Mouse (Mus musculus) heart, embryonic 11.5 days (tissue): ENCODE data around the gene Sergef. TPM values are rescaled to one million over a fixed set of nuclear protein-coding genes. Genes with fewer than 3 reads are reported as not detected.

Experiments used
- ATAC-seq: fragments of 200-750 bp; cut with Nextera tagmentation; replicated peaks from 2 replicates; pipeline ENCODE4 v1.8.0; 2017; ENCODE audit warnings: moderate library complexity; ENCODE audit not compliant: insufficient number of reproducible peaks, low FRiP score, low TSS enrichment
- H3K27ac ChIP-seq: fragments of 300-500 bp; sonication (generic); 2 replicates; pipeline ENCODE4 v1.5.1; 2014; ENCODE audit warnings: mild to moderate bottlenecking, low read depth, low read length
- H3K27me3 ChIP-seq: fragments of 300-500 bp; sonication (generic); 2 replicates; pipeline ENCODE4 v1.6.1; 2014; ENCODE audit warnings: mild to moderate bottlenecking, low read length, mixed read lengths; ENCODE audit not compliant: control insufficient read depth, insufficient read depth
- H3K36me3 ChIP-seq: fragments of 300-500 bp; sonication (generic); 2 replicates; pipeline ENCODE4 v1.6.1; 2014; ENCODE audit warnings: mild to moderate bottlenecking, low read length, moderate library complexity, mixed read lengths; ENCODE audit not compliant: control insufficient read depth, insufficient read depth
- H3K4me1 ChIP-seq: fragments of 300-500 bp; sonication (generic); 2 replicates; pipeline ENCODE4 v1.6.1; 2014; ENCODE audit warnings: low read length; ENCODE audit not compliant: control insufficient read depth, insufficient read depth
- H3K4me2 ChIP-seq: fragments of 300-500 bp; sonication (generic); 2 replicates; pipeline ENCODE4 v1.6.1; 2014; ENCODE audit warnings: mild to moderate bottlenecking, moderate library complexity
- H3K4me3 ChIP-seq: fragments of 300-500 bp; sonication (generic); 2 replicates; pipeline ENCODE4 v1.5.1; 2014; ENCODE audit warnings: low read depth, low read length
- H3K9ac ChIP-seq: fragments of 300-500 bp; sonication (generic); 2 replicates; pipeline ENCODE4 v1.6.1; 2014; ENCODE audit warnings: mild to moderate bottlenecking, low read depth, low read length, moderate library complexity
- H3K9me3 ChIP-seq: fragments of 300-500 bp; sonication (generic); replicated peaks from 2 replicates; pipeline ENCODE4 v1.6.1; 2016; ENCODE audit warnings: low read length; ENCODE audit not compliant: control insufficient read depth
- WGBS: fragments of 180-500 bp; shearing (Covaris S2); extraction: QIAGEN DNeasy Blood & Tissue Kit; methylation state at CpG from one replicate; pipeline ENCODE4 v1.1.7; 2014; ENCODE audit not compliant: insufficient replicate concordance; 5-methylcytosine and 5-hydroxymethylcytosine counted together
- polyA plus RNA-seq: library from polyadenylated mRNA; unstranded; fragments of >200 nt; fragmentation: Nextera tagmentation; extraction: Ambion mirVana; gene quantifications from 2 replicates; pipeline ENCODE4 v1.2.1, GENCODE M21; 2014

The Sergef gene
- polyA plus RNA-seq, 1 experiment from 2014 or later, result 11.6 TPM

- H3K27ac ChIP-seq, result no peak overlapping the region
- H3K9me3 ChIP-seq, result no peaks in the 10 kb centered on the region
- H3K4me1 ChIP-seq, result no peaks in the 10 kb centered on the region
- H3K36me3 ChIP-seq, result no peaks in the 10 kb centered on the region
- ATAC-seq, result no peak
- WGBS, result 72% methylated on average over 5 of the region's 5 CpGs
- H3K9ac ChIP-seq, result no peak overlapping the region
- no peak overlapping the region for H3K4me3 ChIP-seq
- no peak overlapping the region for H3K4me2 ChIP-seq
- no peaks in the 10 kb centered on the region for H3K27me3 ChIP-seq
Measured at GRCm38 (mm10) chr7:46559006-46559405, 80.6 kb downstream of the Sergef start.

- H3K9me3 ChIP-seq, result no peaks in the 10 kb centered on the region
- no peak overlapping the region for H3K27ac ChIP-seq
- no peak overlapping the region for H3K4me2 ChIP-seq
- no peak for ATAC-seq
- no peaks in the 10 kb centered on the region for H3K36me3 ChIP-seq
- no peak overlapping the region for H3K4me3 ChIP-seq
- no peaks in the 10 kb centered on the region for H3K4me1 ChIP-seq
- H3K9ac ChIP-seq, result no peak overlapping the region
- no peaks in the 10 kb centered on the region for H3K27me3 ChIP-seq
- 85% methylated on average over 4 of the region's 4 CpGs for WGBS
Measured at GRCm38 (mm10) chr7:46557996-46558395, 81.6 kb downstream of the Sergef start.

GRCm38 (mm10) chr7:46557387-46557786, 82.2 kb downstream of the Sergef start:
- WGBS, result 65% methylated on average over 11 of the region's 11 CpGs
- ATAC-seq, result no peak
- H3K27me3 ChIP-seq, result no peaks in the 10 kb centered on the region
- H3K9ac ChIP-seq, result no peak overlapping the region
- no peaks in the 10 kb centered on the region for H3K36me3 ChIP-seq
- H3K27ac ChIP-seq, result no peak overlapping the region
- H3K4me2 ChIP-seq, result no peak overlapping the region
- no peaks in the 10 kb centered on the region for H3K4me1 ChIP-seq
- no peaks in the 10 kb centered on the region for H3K9me3 ChIP-seq
- no peak overlapping the region for H3K4me3 ChIP-seq

GRCm38 (mm10) chr7:46556358-46557118, 83.1 kb downstream of the Sergef start:
- no peaks in the 10 kb centered on the region for H3K36me3 ChIP-seq
- no peak overlapping the region for H3K4me2 ChIP-seq
- no peaks in the 10 kb centered on the region for H3K27me3 ChIP-seq
- H3K9ac ChIP-seq, result no peak overlapping the region
- 74% methylated on average over 13 of the region's 13 CpGs for WGBS
- ATAC-seq, result no peak
- H3K4me1 ChIP-seq, result no peaks in the 10 kb centered on the region
- no peak overlapping the region for H3K4me3 ChIP-seq
- H3K27ac ChIP-seq, result no peak overlapping the region
- H3K9me3 ChIP-seq, result no peaks in the 10 kb centered on the region

GRCm38 (mm10) chr7:46555731-46556130, 83.9 kb downstream of the Sergef start:
- no peaks in the 10 kb centered on the region for H3K9me3 ChIP-seq
- no peak for ATAC-seq

GRCm38 (mm10) chr7:46554855-46555254, 84.8 kb downstream of the Sergef start:
- WGBS, result 83% methylated on average over 9 of the region's 9 CpGs
- Histone ChIP-seq H3K9me3 (no peaks in the 10 kb centered on the region), H3K4me2 (no peak overlapping the region), H3K4me1 (no peaks in the 10 kb centered on the region), H3K27me3 (no peaks in the 10 kb centered on the region), H3K9ac (no peak overlapping the region), H3K36me3 (no peaks in the 10 kb centered on the region), H3K27ac (no peak overlapping the region), H3K4me3 (no peak overlapping the region)
- ATAC-seq, result no peak

More at GRCm38 (mm10) chr7:46555731-46556130, 83.9 kb downstream of the Sergef start:
- H3K27me3 ChIP-seq, result no peaks in the 10 kb centered on the region
- no peak overlapping the region for H3K27ac ChIP-seq
- H3K4me3 ChIP-seq, result no peak overlapping the region
- no peaks in the 10 kb centered on the region for H3K4me1 ChIP-seq
- no peak overlapping the region for H3K9ac ChIP-seq
- no peaks in the 10 kb centered on the region for H3K36me3 ChIP-seq
- H3K4me2 ChIP-seq, result no peak overlapping the region
- 82% methylated on average over 7 of the region's 7 CpGs for WGBS

- Histone ChIP-seq H3K4me3 (no peak overlapping the region), H3K9ac (no peak overlapping the region), H3K36me3 (no peaks in the 10 kb centered on the region), H3K4me1 (no peaks in the 10 kb centered on the region), H3K27me3 (no peaks in the 10 kb centered on the region), H3K27ac (no peak overlapping the region), H3K4me2 (no peak overlapping the region), H3K9me3 (no peaks in the 10 kb centered on the region)
- WGBS, result 64% methylated on average over 7 of the region's 7 CpGs
- ATAC-seq, result no peak
Measured at GRCm38 (mm10) chr7:46554003-46554402, 85.6 kb downstream of the Sergef start.

GRCm38 (mm10) chr7:46551935-46552752, 87.5 kb downstream of the Sergef start:
- no peaks in the 10 kb centered on the region for H3K36me3 ChIP-seq
- no peaks in the 10 kb centered on the region for H3K4me1 ChIP-seq
- no peak overlapping the region for H3K4me3 ChIP-seq
- no peak for ATAC-seq
- H3K27ac ChIP-seq, result no peak overlapping the region
- WGBS, result 55% methylated on average over 20 of the region's 20 CpGs
- no peaks in the 10 kb centered on the region for H3K9me3 ChIP-seq
- H3K4me2 ChIP-seq, result no peak overlapping the region
- H3K27me3 ChIP-seq, result no peaks in the 10 kb centered on the region
- no peak overlapping the region for H3K9ac ChIP-seq
